Mouse (Mus musculus): ENCODE measurements around the gene Rbfox1. TPM values are rescaled to one million over a fixed set of nuclear protein-coding genes. Genes with fewer than 3 reads are reported as not detected.

The Rbfox1 gene
- polyA plus RNA-seq, 1 experiment from 2014 or later, result 1.9 TPM

- no peak overlapping the region for H3K27ac ChIP-seq (replicated peaks)
- 83% methylated on average over 3 of the region's 3 CpGs for WGBS
- TF ChIP-seq CTCF (IDR thresholded peaks at IDR 0.05; ENCODE audit: low read depth) (no peak), EP300 (optimal IDR thresholded peaks at IDR 0.05) (no peak)
- no peak overlapping the region for H3K4me2 ChIP-seq (replicated peaks; ENCODE audit: low read depth)
- H3K4me1 ChIP-seq (replicated peaks; ENCODE audit: control insufficient read depth, insufficient read depth), result no peaks in the 10 kb centered on the region
- ATAC-seq (ENCODE audit: low FRiP score, low TSS enrichment) (no peak), DNase-seq (ENCODE audit: low spot score) (no peak)
- no peak overlapping the region for H3K9ac ChIP-seq (ENCODE audit: low read length)
- no peaks in the 10 kb centered on the region for H3K27me3 ChIP-seq (ENCODE audit: control insufficient read depth, insufficient read depth, low read length)
- H3K4me3 ChIP-seq (ENCODE audit: low read depth, low read length), result no peak overlapping the region
- no peaks in the 10 kb centered on the region for H3K36me3 ChIP-seq (ENCODE audit: control insufficient read depth, insufficient read depth, low read length)
- H3K9me3 ChIP-seq (ENCODE audit: control insufficient read depth, low read length), result no peaks in the 10 kb centered on the region
Measured at GRCm38 (mm10) chr16:6402816-6403215, 517.7 kb downstream of the Rbfox1 start.

- Histone ChIP-seq H3K9me3 (ENCODE audit: control insufficient read depth, low read length) (no peaks in the 10 kb centered on the region), H3K27me3 (ENCODE audit: control insufficient read depth, insufficient read depth, low read length) (no peaks in the 10 kb centered on the region), H3K27ac (replicated peaks) (no peak overlapping the region), H3K9ac (ENCODE audit: low read length) (no peak overlapping the region), H3K4me2 (replicated peaks; ENCODE audit: low read depth) (no peak overlapping the region), H3K4me1 (replicated peaks; ENCODE audit: control insufficient read depth, insufficient read depth) (no peaks in the 10 kb centered on the region), H3K4me3 (ENCODE audit: low read depth, low read length) (no peak overlapping the region), H3K36me3 (ENCODE audit: control insufficient read depth, insufficient read depth, low read length) (no peaks in the 10 kb centered on the region)
- ATAC-seq (ENCODE audit: low FRiP score, low TSS enrichment) (no peak), DNase-seq (ENCODE audit: low spot score) (no peak)
- TF ChIP-seq CTCF (IDR thresholded peaks at IDR 0.05; ENCODE audit: low read depth) (no peak), EP300 (optimal IDR thresholded peaks at IDR 0.05) (no peak)
- 33% methylated on average over 2 of the region's 2 CpGs for WGBS
Measured at GRCm38 (mm10) chr16:6414846-6415245, 529.7 kb downstream of the Rbfox1 start.

GRCm38 (mm10) chr16:6421623-6422145 lies 536.5 kb downstream of the Rbfox1 start:
- TF ChIP-seq CTCF (IDR thresholded peaks at IDR 0.05; ENCODE audit: low read depth) (no peak), EP300 (optimal IDR thresholded peaks at IDR 0.05) (no peak)
- H3K9ac ChIP-seq (ENCODE audit: low read length), result no peak overlapping the region
- no peaks in the 10 kb centered on the region for H3K9me3 ChIP-seq (ENCODE audit: control insufficient read depth, low read length)
- DNase-seq (ENCODE audit: low spot score), result no peak
- no peak for ATAC-seq (ENCODE audit: low FRiP score, low TSS enrichment)
- no peaks in the 10 kb centered on the region for H3K36me3 ChIP-seq (ENCODE audit: control insufficient read depth, insufficient read depth, low read length)
- 53% methylated on average over 3 of the region's 3 CpGs for WGBS
- H3K4me1 ChIP-seq (replicated peaks; ENCODE audit: control insufficient read depth, insufficient read depth), result no peaks in the 10 kb centered on the region
- no peak overlapping the region for H3K4me2 ChIP-seq (replicated peaks; ENCODE audit: low read depth)
- no peaks in the 10 kb centered on the region for H3K27me3 ChIP-seq (ENCODE audit: control insufficient read depth, insufficient read depth, low read length)
- H3K4me3 ChIP-seq (ENCODE audit: low read depth, low read length), result no peak overlapping the region
- no peak overlapping the region for H3K27ac ChIP-seq (replicated peaks)

GRCm38 (mm10) chr16:6423878-6424409 lies 538.8 kb downstream of the Rbfox1 start:
- DNase-seq (ENCODE audit: low spot score) (no peak), ATAC-seq (ENCODE audit: low FRiP score, low TSS enrichment) (no peak)
- Histone ChIP-seq H3K4me3 (ENCODE audit: low read depth, low read length) (no peak overlapping the region), H3K4me1 (replicated peaks; ENCODE audit: control insufficient read depth, insufficient read depth) (no peaks in the 10 kb centered on the region), H3K27ac (replicated peaks) (no peak overlapping the region), H3K36me3 (ENCODE audit: control insufficient read depth, insufficient read depth, low read length) (no peaks in the 10 kb centered on the region), H3K9me3 (ENCODE audit: control insufficient read depth, low read length) (no peaks in the 10 kb centered on the region), H3K27me3 (ENCODE audit: control insufficient read depth, insufficient read depth, low read length) (no peaks in the 10 kb centered on the region), H3K4me2 (replicated peaks; ENCODE audit: low read depth) (no peak overlapping the region), H3K9ac (ENCODE audit: low read length) (no peak overlapping the region)
- whole genome bisulfite sequencing, result 76% methylated on average over 4 of the region's 4 CpGs
- TF ChIP-seq EP300 (optimal IDR thresholded peaks at IDR 0.05) (no peak), CTCF (IDR thresholded peaks at IDR 0.05; ENCODE audit: low read depth) (no peak)

- no peaks in the 10 kb centered on the region for H3K9me3 ChIP-seq (ENCODE audit: control insufficient read depth, low read length)
- no peak overlapping the region for H3K9ac ChIP-seq (ENCODE audit: low read length)
- 71% methylated on average over 2 of the region's 2 CpGs for WGBS
- H3K4me1 ChIP-seq (replicated peaks; ENCODE audit: control insufficient read depth, insufficient read depth), result no peaks in the 10 kb centered on the region
- no peak overlapping the region for H3K4me3 ChIP-seq (ENCODE audit: low read depth, low read length)
- DNase-seq (ENCODE audit: low spot score), result no peak
- no peaks in the 10 kb centered on the region for H3K27me3 ChIP-seq (ENCODE audit: control insufficient read depth, insufficient read depth, low read length)
- ATAC-seq (ENCODE audit: low FRiP score, low TSS enrichment), result no peak
- no peak overlapping the region for H3K27ac ChIP-seq (replicated peaks)
- H3K4me2 ChIP-seq (replicated peaks; ENCODE audit: low read depth), result no peak overlapping the region
- TF ChIP-seq EP300 (optimal IDR thresholded peaks at IDR 0.05), result no peak
- TF ChIP-seq CTCF (IDR thresholded peaks at IDR 0.05; ENCODE audit: low read depth), result no peak
- H3K36me3 ChIP-seq (ENCODE audit: control insufficient read depth, insufficient read depth, low read length), result no peaks in the 10 kb centered on the region
Measured at GRCm38 (mm10) chr16:6424738-6425137, 539.6 kb downstream of the Rbfox1 start.
